Mouse (Mus musculus): Measurements from ENCODE around the gene Zfp593.

DNA sequence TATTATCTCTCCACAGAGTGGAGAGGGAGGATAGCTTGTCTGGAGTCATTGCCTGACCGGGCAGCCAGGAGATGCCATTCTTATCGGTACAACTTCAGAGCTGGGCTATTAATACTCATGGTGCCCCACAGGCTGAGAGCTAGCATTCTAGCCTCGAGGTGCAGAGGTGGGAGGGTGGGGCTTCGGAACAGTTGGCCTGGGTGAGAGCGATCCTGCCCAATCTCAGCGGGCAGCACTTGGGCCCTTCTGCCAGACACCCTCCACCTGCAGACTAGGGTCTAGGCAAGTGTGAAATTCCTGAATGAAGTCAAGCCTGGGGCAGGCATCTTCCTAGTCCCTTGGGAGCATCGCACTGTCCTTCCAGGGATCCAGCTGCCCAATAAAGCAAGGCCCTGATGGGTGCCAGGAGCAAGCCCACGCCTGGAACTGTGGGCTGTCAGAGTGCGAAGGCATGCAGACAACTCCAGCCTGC is 48.3 kb upstream of the Zfp593 start:
- TF ChIP-seq EP300 (IDR thresholded peaks at IDR 0.05; ENCODE audit: low read depth), result no peak
- TF ChIP-seq CTCF (IDR thresholded peaks at IDR 0.05; ENCODE audit: low read depth), result peak; percentile 14; the same call in 1 of the 2 replicates

Data from heart, postnatal 0 days (tissue).